Mouse (Mus musculus): ENCODE data around the gene Arfip1.

Gene Arfip1

DNA sequence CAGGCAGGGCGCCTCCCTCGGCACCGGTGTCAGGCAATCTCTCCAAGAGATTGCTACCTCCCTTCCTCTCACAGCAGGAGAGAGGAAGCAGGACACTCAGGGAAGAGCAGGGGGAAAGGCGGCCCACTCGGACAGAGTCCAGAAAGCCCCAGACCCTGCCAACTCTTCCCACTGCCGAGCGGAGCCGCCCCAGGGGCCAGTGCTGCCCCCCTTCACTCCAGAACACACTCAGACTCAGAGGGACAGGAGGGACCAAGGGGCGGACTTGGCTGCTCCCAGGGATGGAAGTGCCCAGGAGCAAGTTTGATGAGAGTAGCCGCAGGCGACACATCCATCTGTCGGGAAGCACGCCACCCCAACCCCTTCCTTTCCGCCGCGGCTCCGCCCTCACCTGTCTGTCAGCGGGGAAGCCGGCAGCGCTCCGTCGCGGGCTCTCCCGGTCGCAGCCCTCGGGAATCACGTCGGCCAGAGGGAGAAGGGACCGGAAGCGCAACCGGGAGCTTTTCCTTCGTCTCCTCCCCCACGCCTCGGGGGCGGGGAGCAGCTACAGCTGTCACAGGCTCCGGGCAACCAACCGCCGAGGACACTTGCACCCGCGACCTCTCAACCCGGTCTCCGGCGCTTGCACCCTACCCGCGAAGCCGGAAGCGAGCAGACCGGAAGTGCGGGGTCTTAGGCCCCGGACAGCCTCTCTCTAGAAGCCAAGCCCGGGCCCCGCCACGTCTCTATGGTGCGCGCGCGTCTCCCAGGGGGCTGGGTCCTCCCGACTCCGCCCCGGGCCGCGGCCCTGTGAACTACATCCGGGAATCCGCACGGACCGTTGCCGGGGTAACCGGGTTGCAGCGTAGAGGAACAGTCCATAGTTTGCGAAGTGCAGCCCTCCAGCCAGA lies at the start of gene Arfip1:
TSS of gene Arfip1 (minus strand) at position 603 of the 890 bp plus-strand sequence.
- ChIA-PET POLR2A (interaction anchor here in 3 of 4 experiments (0.7 to 1.8 kb wide), 12 partner anchors 9 to 1305 kb away, joined by 3 to 6 read pairs (median 3); partner anchors contain the start of genes Glt28d2 (in 1 of the 3), Gm37240 (in 1 of the 3) and Tigd4 (in 1 of the 3)), CTCF (interaction anchor here in 2 of 4 experiments (1.2 to 1.6 kb wide), 2 partner anchors 33 to 261 kb away, joined by 3 to 5 read pairs; no protein-coding TSS in a partner anchor)

DNA sequence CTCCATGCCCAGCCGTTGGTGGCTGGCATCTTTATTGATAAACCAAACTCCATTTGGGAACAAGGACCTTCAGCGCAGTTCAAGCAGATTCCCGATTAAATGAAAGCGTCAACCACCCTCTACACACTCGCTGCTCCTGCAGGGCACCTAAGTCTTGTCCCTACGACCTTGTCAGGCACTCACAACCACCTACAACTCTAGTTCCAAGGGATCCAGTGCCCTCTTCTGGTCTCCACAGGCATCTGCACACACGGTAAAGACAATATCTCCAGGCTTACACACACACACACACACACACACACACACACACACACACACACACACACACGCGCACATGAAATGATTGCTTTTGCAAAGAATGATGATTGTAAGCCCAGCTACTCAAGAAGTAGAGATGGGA lies 49.2 kb upstream of the Arfip1 start:
- CTCF ChIA-PET, result interaction anchor here (0.6 to 1.9 kb wide), 11 partner anchors 8 to 433 kb away, joined by 3 to 10 read pairs (median 4); no protein-coding TSS in a partner anchor

DNA sequence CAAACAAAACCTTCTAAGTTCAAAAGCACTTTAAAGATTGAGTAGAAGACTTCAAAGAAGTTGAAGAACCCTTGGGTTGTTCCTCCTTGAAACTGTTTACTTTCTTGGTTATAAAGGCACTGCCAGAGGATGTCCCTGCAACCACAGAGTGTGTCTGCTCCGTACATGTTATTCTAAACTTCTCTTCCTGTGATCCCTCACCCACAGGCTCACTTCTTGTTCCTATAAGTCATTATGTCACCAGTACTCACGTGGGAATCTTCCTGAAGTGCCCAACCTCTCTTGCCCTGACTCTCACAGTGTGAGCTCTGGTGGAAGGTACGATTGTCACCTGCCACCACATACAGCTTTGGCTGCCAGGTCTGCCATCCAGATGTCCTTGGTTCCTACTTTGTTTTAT lies 39.6 kb upstream of the Arfip1 start:
- CTCF ChIA-PET, result interaction anchor here in 1 of 4 experiments (0.6 kb wide), 1 partner anchor 726 kb away, joined by 3 read pairs; no protein-coding TSS in a partner anchor
- POLR2A ChIA-PET, result interaction anchor here in 1 of 4 experiments (0.6 kb wide), 1 partner anchor 8 kb away, joined by 5 read pairs; no protein-coding TSS in a partner anchor

More for the DNA sequence above, 49.2 kb upstream of the Arfip1 start:
- POLR2A ChIA-PET, result interaction anchor here in 2 of 4 experiments (0.7 to 1.1 kb wide), 2 partner anchors 22 to 541 kb away, joined by 4 to 6 read pairs; no protein-coding TSS in a partner anchor

DNA sequence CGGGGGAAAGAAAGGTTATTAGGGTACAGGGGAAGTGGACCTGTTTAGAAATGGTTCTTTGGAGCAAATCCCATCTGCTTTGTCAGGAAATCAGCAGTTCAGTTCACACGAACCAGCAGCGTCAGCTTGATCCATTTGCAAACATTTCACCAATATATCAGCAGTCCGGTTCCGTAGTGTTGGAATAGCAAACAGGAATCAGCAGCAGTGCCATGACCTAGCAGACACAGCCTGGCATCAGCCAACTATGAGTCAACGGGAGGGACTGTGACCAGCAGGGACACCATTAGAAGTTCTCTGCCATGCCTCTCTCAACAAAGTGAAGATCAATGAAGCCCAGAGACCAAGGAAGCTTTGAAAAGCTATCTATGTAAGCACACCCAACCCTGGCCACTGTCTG lies 37.3 kb upstream of the Arfip1 start:
- ChIA-PET POLR2A (no interaction called here), CTCF (interaction anchor here in 1 of 4 experiments (0.7 kb wide), 1 partner anchor 1338 kb away, joined by 3 read pairs; no protein-coding TSS in a partner anchor)

DNA sequence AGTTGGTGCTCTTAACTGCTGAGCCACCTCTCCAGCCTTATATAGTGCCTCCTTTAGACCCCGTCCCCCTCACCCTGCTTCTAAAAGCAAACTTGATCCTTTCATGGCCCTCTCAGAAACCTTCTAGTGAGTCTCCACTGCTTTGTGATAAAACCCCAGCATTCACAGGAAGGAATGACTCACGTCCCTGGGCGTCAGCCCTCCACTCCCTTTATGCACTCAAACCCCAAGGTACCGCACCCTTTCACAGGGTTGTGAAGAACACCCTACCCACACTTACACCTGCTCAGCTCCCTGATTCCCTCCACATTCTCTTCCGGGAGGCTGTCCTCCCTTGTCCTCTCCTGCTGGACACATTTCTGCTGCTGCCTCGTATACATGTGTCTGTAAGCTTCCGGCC lies 36.6 kb upstream of the Arfip1 start:
- CTCF ChIA-PET, result interaction anchor here in 2 of 4 experiments (0.7 to 0.8 kb wide), 2 partner anchors 63 to 1339 kb away, joined by 3 read pairs; no protein-coding TSS in a partner anchor
- POLR2A ChIA-PET, result no interaction called here

DNA sequence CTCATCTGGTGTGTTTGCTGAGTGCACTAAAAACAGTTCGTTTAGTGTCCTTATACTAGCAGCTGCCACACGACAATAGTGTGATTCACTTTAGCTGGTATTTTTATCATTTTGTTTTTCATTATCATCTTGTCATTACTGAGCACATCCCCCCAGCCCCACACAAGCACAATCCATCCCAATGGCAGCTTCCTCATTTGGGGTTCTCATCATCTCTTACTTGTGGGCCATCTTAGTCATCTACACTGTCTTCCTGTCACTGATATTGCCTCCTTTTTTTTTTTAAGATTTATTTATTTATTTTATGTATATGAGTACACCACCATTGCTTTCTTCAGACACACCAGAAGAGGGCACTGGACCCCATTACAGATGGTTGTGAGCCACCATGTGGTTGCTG lies 36.2 kb upstream of the Arfip1 start:
- CTCF ChIA-PET, result interaction anchor here in 1 of 4 experiments (0.8 kb wide), 1 partner anchor 63 kb away, joined by 3 read pairs; no protein-coding TSS in a partner anchor
- POLR2A ChIA-PET, result no interaction called here

DNA sequence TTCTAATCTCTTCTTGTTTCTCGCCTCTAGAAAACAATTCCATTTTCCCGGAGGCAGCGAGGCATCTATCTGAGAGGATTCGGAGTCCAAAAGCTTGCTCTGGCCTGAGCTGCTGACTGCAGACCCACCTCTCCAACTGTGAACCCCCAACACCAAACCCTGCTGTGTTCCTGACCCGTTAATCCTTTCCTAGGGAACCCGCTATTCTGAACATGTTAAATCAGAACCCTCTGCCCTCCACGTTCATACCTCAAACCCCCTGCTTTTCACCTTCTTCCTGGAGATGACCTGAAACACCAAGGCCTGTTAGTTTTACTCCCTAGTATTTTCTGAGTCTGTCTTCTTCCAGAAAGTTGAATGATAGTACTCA lies 33.4 kb upstream of the Arfip1 start:
- CTCF ChIA-PET, result interaction anchor here (0.6 to 1.9 kb wide), 29 partner anchors 9 to 322 kb away, joined by 3 to 14 read pairs (median 3); partner anchors contain the start of gene Arfip1 (in 1 of the 4)
- POLR2A ChIA-PET, result interaction anchor here in 3 of 4 experiments (0.5 to 2.3 kb wide), 7 partner anchors 12 to 209 kb away, joined by 3 to 8 read pairs (median 4); partner anchors contain the start of gene Tmem154 (in 1 of the 3)

DNA sequence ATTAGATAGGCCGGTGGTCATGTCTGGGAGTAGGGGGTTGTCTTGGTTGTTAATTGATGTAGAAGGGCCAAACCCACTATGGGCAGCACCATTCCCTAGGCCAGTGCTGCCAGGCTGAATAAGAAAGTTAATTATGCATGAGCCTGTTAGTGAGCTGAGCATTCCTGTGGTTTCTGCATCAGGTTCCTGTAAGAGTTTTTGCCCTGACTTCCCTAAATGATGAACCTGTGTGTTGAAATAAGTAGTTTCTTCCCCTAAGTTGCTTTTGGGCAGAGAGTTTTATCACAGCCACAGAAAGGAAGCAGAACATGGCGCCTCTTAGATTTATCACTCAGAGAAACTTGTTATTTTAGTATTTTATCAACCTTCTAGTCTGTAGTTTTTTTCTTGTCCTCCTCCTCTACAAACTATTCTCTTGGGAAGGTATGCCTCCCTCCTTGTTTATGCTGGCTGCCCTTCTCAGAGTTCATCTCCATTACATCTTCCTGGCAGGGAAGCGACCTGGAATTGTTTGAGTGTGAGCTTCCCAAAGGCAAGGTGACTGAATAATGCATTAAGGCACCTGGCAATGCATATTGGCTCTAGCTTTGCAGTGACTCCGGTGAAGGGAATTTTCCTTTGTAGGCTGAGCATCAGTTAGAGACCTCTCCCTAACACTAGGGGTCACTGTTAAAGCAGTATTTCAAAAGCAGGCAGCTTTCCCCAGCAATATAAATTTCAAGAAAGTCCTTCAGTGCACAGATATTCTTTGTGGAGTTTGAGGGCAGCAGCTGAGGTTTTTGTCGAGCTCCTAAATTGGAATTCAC lies 32.8 kb upstream of the Arfip1 start:
- ChIA-PET POLR2A (interaction anchor here in 2 of 4 experiments (0.8 to 2.3 kb wide), 5 partner anchors 12 to 50 kb away, joined by 3 to 8 read pairs (median 4); partner anchors contain the start of gene Tmem154 (in 1 of the 2)), CTCF (interaction anchor here (0.5 to 1.9 kb wide), 39 partner anchors 8 to 439 kb away, joined by 3 to 14 read pairs (median 3); partner anchors contain the start of gene Arfip1 (in 1 of the 4))

DNA sequence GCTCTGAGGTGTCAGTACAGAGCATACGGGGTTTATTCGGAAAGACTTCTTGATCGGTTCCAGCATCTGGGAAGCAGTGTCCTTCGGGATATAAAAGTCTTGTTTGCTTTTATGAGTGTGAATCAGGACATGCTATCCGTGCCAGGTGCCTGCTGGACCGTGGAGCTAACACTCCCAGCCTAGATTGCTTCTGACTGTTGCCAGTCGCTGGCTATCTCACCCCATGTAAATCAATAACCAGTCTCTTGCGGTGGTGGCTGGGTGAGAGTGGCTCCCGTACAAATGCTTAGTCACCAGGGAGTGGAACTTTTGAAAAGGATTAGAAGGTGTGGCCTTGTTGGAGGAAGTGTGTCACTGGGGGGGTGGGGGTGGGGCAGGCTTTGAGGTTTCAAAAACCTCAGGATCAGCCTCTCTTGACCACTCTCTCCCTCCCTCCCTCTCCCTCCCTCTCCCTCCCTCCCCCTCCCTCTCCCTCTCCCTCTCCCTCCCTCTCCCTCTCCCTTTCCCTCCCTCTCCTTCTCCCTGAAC lies 27.8 kb upstream of the Arfip1 start:
- POLR2A ChIA-PET, result interaction anchor here in 2 of 4 experiments (0.5 to 1.4 kb wide), 4 partner anchors 27 to 336 kb away, joined by 3 read pairs; no protein-coding TSS in a partner anchor
- CTCF ChIA-PET, result no interaction called here

DNA sequence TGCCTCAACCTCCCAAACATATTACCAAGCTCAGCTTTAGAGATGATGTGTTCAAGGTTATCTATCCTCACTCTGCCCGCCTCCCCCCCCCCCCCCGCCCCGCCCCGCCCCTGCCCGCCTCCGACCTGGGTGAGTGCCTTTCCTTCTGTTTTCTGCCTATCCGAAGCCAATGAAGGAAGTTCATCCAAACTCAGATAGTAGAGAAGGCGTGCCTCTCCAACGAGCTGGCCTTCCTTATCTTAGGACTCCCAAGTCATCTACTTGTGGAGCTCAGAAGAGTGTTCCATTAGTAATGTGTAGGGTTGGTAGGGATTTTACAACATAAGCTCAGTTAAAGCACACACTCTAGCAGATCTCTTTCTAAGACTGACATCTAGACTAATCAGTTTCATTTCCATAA lies 20.8 kb upstream of the Arfip1 start:
- ChIA-PET POLR2A (interaction anchor here in 1 of 4 experiments (0.5 to 1.3 kb wide), 6 partner anchors 10 to 350 kb away, joined by 3 to 5 read pairs (median 4); partner anchors contain the start of gene Tigd4), CTCF (interaction anchor here in 3 of 4 experiments (0.6 to 1.2 kb wide), 3 partner anchors 12 to 289 kb away, joined by 3 to 7 read pairs (median 3); no protein-coding TSS in a partner anchor)

DNA sequence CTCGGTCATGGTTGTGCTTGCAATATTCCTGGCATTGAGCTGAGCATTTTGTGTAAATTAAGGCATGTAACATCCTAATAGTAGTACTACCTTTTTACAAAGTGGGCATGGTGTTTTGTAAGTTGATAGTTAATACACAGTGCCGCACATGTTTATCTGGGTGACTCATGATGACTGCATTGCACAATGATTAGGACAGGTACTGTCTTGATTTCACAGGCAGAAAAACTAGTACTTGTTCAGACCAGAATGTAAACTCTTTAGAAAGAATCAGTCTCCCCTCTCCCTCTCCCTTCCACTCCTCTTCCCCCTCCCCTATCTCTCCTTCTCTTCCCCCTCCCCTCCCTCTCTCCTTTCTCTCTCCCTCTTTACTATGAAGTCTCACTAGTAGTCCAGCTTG lies 20.3 kb upstream of the Arfip1 start:
- ChIA-PET POLR2A (interaction anchor here in 1 of 4 experiments (0.5 to 1.3 kb wide), 4 partner anchors 10 to 302 kb away, joined by 3 to 5 read pairs (median 4); partner anchors contain the start of gene Tigd4), CTCF (no interaction called here)

DNA sequence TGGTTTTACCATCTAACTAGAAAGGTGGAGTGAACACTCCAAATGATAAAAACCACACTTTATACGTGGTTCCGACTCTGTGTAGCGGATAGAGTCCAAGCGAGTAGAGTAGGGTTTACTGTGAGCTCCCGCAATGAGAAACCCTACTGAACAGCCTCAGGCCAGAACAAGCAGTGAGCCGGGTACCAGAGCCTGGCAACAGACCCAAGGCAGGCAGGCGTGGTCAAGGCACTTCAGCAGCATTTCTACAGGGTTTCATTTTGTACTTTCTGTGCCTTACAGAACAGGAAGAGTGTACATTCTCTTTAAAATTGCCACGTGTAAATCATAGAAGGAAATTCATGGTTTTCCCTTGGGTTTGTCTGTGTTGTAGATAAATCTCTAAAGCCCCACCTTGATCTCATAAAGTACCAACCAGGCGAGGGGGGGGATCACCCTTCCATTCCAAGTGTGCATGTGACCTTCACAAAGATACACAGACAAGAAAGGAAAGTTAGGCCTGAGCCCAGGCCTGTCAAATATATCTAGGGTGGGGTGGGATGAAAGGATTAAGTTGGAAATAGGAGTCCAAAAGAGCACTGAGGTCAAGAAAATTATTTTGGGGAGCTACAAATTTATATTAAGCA lies 19.6 kb upstream of the Arfip1 start:
- ChIA-PET POLR2A (interaction anchor here in 2 of 4 experiments (0.6 to 1.3 kb wide), 2 partner anchors 13 to 287 kb away, joined by 3 to 4 read pairs; no protein-coding TSS in a partner anchor), CTCF (no interaction called here)

DNA sequence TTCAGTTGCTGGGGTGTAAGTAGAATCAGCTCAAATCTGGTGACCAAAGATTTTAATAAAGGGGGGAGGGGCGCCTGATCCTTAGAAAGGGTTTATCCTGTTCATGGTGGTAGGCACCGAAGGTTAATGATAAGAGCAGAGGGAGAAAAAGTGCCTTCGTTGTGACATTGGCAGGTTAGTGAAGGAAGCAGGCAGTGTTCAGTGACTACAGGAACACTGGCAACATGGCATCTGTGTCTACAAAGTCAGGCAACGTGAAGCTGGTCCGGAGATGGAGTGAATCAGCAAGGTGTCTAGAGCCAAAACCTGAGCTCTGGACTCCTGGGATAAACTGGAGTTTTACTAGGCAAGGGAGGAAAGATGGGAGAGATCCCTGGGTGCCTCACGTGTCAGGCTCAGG lies 16.3 kb upstream of the Arfip1 start:
- POLR2A ChIA-PET, result no interaction called here
- CTCF ChIA-PET, result interaction anchor here in 1 of 4 experiments (0.5 kb wide), 1 partner anchor 115 kb away, joined by 5 read pairs; no protein-coding TSS in a partner anchor

DNA sequence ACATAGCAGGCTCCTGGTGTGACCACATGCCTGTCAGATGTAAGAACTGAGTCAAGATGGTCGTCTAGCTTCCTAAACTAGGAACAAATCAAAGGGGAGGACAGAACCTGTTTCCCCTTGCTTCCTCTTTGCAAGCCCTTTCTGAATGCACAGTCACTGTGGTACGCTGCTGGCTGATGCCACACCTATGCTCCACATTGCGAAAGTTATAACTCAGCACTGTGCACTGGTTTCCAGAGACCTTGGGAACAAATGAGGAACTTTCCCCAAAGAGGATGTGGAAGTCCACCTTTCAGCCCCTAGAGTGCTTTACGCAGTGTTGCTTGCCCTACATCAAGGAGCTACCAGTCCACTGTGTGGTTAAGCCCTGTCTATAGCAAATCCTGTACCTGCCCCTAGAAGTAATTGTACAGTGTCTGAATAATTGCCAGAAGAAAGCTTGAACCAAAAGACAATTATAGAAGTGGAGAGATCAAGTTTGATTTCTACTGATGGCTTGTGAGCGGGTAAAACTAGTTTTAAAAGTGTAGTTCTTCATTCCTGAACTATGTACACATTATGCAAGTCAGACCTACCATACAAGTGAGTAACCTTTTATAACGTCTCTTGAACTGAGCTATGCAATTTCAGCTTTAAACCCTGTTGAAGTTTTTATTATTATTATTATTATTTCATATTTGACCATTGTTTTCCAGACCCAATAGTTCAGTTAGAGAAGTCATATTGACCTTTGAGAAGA lies 15.7 kb upstream of the Arfip1 start:
- POLR2A ChIA-PET, result no interaction called here
- CTCF ChIA-PET, result interaction anchor here in 1 of 4 experiments (0.5 kb wide), 1 partner anchor 114 kb away, joined by 5 read pairs; no protein-coding TSS in a partner anchor

DNA sequence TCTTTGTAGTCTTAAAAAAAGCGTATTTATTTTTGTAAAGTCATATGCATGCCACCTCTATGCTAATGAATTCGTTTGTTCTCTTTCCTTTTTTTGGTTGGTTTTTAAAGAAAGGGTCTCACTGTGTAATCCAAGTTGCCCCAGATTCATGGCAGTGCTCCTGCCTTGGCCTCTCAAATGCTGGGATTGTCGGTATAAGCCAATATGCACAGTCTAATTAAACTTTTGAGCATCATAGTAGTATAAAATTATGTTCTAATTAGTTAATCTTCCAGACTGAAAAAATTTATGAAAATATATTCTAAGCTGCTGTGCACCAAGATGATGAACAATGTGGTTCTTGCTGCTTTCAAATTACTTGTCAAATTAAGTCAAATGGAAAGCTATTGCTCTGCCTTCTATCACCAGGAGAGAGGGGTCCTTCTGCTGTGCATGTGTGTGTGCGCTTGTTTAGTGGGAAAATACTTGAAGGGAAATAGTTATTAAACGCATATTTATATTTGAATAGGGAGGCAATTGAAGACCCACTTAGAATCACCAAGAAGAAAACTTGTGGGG lies 13.3 kb upstream of the Arfip1 start:
- CTCF ChIA-PET, result interaction anchor here in 1 of 4 experiments (2.0 kb wide), 1 partner anchor 20 kb away, joined by 4 read pairs; no protein-coding TSS in a partner anchor
- POLR2A ChIA-PET, result interaction anchor here in 2 of 4 experiments (0.7 to 0.9 kb wide), 2 partner anchors 54 to 249 kb away, joined by 3 to 5 read pairs; no protein-coding TSS in a partner anchor
